Mouse (Mus musculus) kidney, embryonic 15.5 days (tissue): Measurements from ENCODE around the gene Cenpm. TPM values are rescaled to one million over a fixed set of nuclear protein-coding genes. Genes with fewer than 3 reads are reported as not detected.
A peak's percentile ranks its signal among the peaks of the same experiment; 100 is the strongest.

Experiments
- ATAC-seq: fragments of 200-750 bp; cut with Nextera tagmentation; replicated peaks from 2 replicates; pipeline ENCODE4 v1.8.0; 2017; ENCODE audit warnings: moderate TSS enrichment; ENCODE audit not compliant: low FRiP score
- H3K27ac ChIP-seq: fragments of 300-500 bp; sonication (generic); 2 replicates; pipeline ENCODE4 v1.5.1; 2015; ENCODE audit warnings: mild to moderate bottlenecking, inconsistent platforms
- H3K27me3 ChIP-seq: fragments of 300-500 bp; sonication (generic); 2 replicates; pipeline ENCODE4 v1.6.1; 2015; ENCODE audit warnings: inconsistent platforms
- H3K36me3 ChIP-seq: fragments of 300-500 bp; sonication (generic); 2 replicates; pipeline ENCODE4 v1.6.1; 2015; ENCODE audit warnings: inconsistent platforms
- H3K4me1 ChIP-seq: fragments of 300-500 bp; sonication (generic); 2 replicates; pipeline ENCODE4 v1.6.1; 2015; ENCODE audit warnings: inconsistent platforms
- H3K4me2 ChIP-seq: fragments of 300-500 bp; sonication (generic); 2 replicates; pipeline ENCODE4 v1.6.1; 2015; ENCODE audit warnings: moderate library complexity, mild to moderate bottlenecking, inconsistent platforms
- H3K4me3 ChIP-seq: fragments of 300-500 bp; sonication (generic); replicated peaks from 2 replicates; pipeline ENCODE4 v1.5.1; 2015; ENCODE audit warnings: mild to moderate bottlenecking, inconsistent platforms
- H3K9ac ChIP-seq: fragments of 300-500 bp; sonication (generic); 2 replicates; pipeline ENCODE4 v1.6.1; 2015; ENCODE audit warnings: mild to moderate bottlenecking, inconsistent platforms
- H3K9me3 ChIP-seq: fragments of 300-500 bp; sonication (generic); replicated peaks from 2 replicates; pipeline ENCODE4 v1.6.1; 2016; ENCODE audit warnings: inconsistent platforms
- WGBS: fragments of 180-500 bp; shearing (Covaris S2); methylation state at CpG from one replicate; pipeline ENCODE4 v1.1.7; 2015; ENCODE audit warnings: mixed read lengths; 5-methylcytosine and 5-hydroxymethylcytosine counted together
- polyA plus RNA-seq: library from polyadenylated mRNA; unstranded; fragments of >200 nt; fragmentation: Nextera tagmentation; extraction: Ambion mirVana; gene quantifications from 2 replicates; pipeline ENCODE4 v1.2.1, GENCODE M21; 2015

The Cenpm gene
- polyA plus RNA-seq, result 78.8 and 84.2 TPM in 2 replicates

- peaks cover 5% of the 10 kb centered on the region; the same call in 1 of the 2 replicates for H3K36me3 ChIP-seq
Measured at GRCm38 (mm10) chr15:82244115-82244804, at the start of gene Cenpm. Cenpm (minus strand) TSS chr15:82244748.

GRCm38 (mm10) chr15:82294059-82294458, 49.5 kb upstream of the Cenpm start:
- no peak for ATAC-seq
- Histone ChIP-seq H3K4me2 (no peak overlapping the region), H3K27ac (0 out of 2 replicates have a peak overlapping the region, but pooled peaks have one; percentile 37), H3K9me3 (no peaks in the 10 kb centered on the region), H3K9ac (no peak overlapping the region), H3K4me1 (peaks cover 19% of the 10 kb centered on the region), H3K27me3 (0 out of 2 replicates have a peak, but pooled peaks cover 5% of the 10 kb centered on the region), H3K4me3 (no peak overlapping the region), H3K36me3 (0 out of 2 replicates have a peak, but pooled peaks cover 6% of the 10 kb centered on the region)
- WGBS, result 54% methylated on average over 8 of the region's 8 CpGs

More at GRCm38 (mm10) chr15:82244115-82244804, at the start of gene Cenpm:
- peak within 1 kb of the TSS; percentile 94 for H3K27ac ChIP-seq
- under 1% methylated on average over 65 of the region's 65 CpGs for WGBS
- peak within 1 kb of the TSS; percentile 91 for H3K4me2 ChIP-seq
- H3K4me3 ChIP-seq, result peak within 1 kb of the TSS; percentile 93
- no peaks in the 10 kb centered on the region for H3K9me3 ChIP-seq
- H3K4me1 ChIP-seq, result peaks cover 23% of the 10 kb centered on the region
- peak; percentile 97 for ATAC-seq
- peak within 1 kb of the TSS; percentile 67 for H3K9ac ChIP-seq
- no peaks in the 10 kb centered on the region for H3K27me3 ChIP-seq

GRCm38 (mm10) chr15:82293271-82293711, 48.7 kb upstream of the Cenpm start:
- H3K36me3 ChIP-seq, result 0 out of 2 replicates have a peak, but pooled peaks cover 10% of the 10 kb centered on the region
- H3K4me3 ChIP-seq, result peak overlapping the region; percentile 21
- peak overlapping the region; percentile 37; the same call in 1 of the 2 replicates for H3K27ac ChIP-seq
- H3K4me1 ChIP-seq, result peaks cover 15% of the 10 kb centered on the region
- H3K27me3 ChIP-seq, result no peaks in the 10 kb centered on the region
- H3K9ac ChIP-seq, result 0 out of 2 replicates have a peak overlapping the region, but pooled peaks have one; percentile 0
- WGBS, result 4% methylated on average over 7 of the region's 7 CpGs
- ATAC-seq, result peak; percentile 85
- H3K4me2 ChIP-seq, result peak overlapping the region; percentile 55
- H3K9me3 ChIP-seq, result no peaks in the 10 kb centered on the region

- Histone ChIP-seq H3K36me3 (0 out of 2 replicates have a peak, but pooled peaks cover 10% of the 10 kb centered on the region), H3K4me3 (peak overlapping the region; percentile 21), H3K4me1 (peaks cover 15% of the 10 kb centered on the region), H3K27ac (no peak overlapping the region), H3K9me3 (no peaks in the 10 kb centered on the region), H3K4me2 (peak overlapping the region; percentile 55), H3K9ac (0 out of 2 replicates have a peak overlapping the region, but pooled peaks have one; percentile 0), H3K27me3 (no peaks in the 10 kb centered on the region)
- peak; percentile 15; the same call in 1 of the 2 replicates for ATAC-seq
- WGBS, result 18% methylated on average over 5 of the region's 5 CpGs
Measured at GRCm38 (mm10) chr15:82292851-82293250, 48.3 kb upstream of the Cenpm start.

GRCm38 (mm10) chr15:82290252-82290651, 45.7 kb upstream of the Cenpm start:
- 74% methylated on average over 7 of the region's 7 CpGs for WGBS

DNA sequence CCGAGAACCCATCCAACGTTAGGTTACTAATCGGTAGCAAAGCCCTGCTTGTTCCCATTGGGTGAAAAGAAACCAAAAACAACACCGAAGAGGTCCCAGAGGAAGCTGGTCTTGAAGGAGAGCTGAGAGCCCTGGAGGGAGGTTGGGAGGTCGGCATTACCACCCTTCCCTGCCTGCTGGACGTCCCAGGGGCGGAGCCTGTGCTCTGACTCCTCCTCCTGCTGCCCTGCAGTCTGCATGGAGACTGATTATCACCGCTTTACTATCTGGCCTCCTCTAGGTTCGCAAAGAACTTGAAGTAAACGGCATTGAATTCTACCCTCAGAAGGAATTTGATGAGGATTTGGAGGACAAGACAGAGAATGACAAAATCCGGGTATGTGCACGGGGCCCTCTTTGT, 41.6 kb upstream of the Cenpm start:
- Histone ChIP-seq H3K36me3 (peaks cover 22% of the 10 kb centered on the region; the same call in 1 of the 2 replicates), H3K27me3 (no peaks in the 10 kb centered on the region), H3K4me1 (no peaks in the 10 kb centered on the region), H3K4me2 (no peak overlapping the region), H3K4me3 (no peak overlapping the region), H3K27ac (no peak overlapping the region), H3K9me3 (no peaks in the 10 kb centered on the region), H3K9ac (no peak overlapping the region)
- no peak for ATAC-seq
- 66% methylated on average over 12 of the region's 12 CpGs for WGBS

More at GRCm38 (mm10) chr15:82290252-82290651, 45.7 kb upstream of the Cenpm start:
- Histone ChIP-seq H3K27ac (no peak overlapping the region), H3K4me3 (no peak overlapping the region), H3K4me2 (no peak overlapping the region), H3K27me3 (no peaks in the 10 kb centered on the region), H3K9ac (no peak overlapping the region), H3K9me3 (no peaks in the 10 kb centered on the region), H3K4me1 (peaks cover 15% of the 10 kb centered on the region), H3K36me3 (0 out of 2 replicates have a peak, but pooled peaks cover 10% of the 10 kb centered on the region)
- no peak for ATAC-seq

GRCm38 (mm10) chr15:82280638-82281037, 36.1 kb upstream of the Cenpm start:
- H3K4me2 ChIP-seq, result no peak overlapping the region
- WGBS, result 83% methylated on average over 4 of the region's 4 CpGs

DNA sequence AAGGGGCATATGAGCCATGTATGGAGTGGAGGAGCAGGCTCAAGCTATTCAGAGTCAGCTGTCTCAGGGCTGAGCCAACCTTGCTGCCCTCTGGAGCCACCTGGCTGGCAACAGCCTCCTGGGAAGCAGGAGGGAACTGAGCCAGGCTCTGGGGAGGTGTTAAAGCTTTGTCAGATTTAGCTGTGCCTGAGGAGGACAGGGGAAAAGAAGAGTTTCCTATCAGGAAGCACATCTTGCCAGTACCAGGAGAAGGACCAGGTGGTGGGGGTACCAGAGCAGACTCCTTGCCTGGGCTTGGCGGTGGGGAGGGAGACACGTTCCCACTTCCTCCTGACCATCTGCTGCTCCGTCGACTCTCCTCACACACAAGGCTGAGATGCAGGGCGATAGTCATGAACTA, 33.0 kb upstream of the Cenpm start:
- no peaks in the 10 kb centered on the region for H3K9me3 ChIP-seq
- no peak overlapping the region for H3K4me3 ChIP-seq
- WGBS, result 72% methylated on average over 5 of the region's 5 CpGs
- H3K4me2 ChIP-seq, result no peak overlapping the region
- no peak overlapping the region for H3K9ac ChIP-seq
- peaks cover 38% of the 10 kb centered on the region for H3K27me3 ChIP-seq
- no peak for ATAC-seq
- no peak overlapping the region for H3K27ac ChIP-seq
- H3K4me1 ChIP-seq, result peaks cover 15% of the 10 kb centered on the region
- H3K36me3 ChIP-seq, result 0 out of 2 replicates have a peak, but pooled peaks cover 3% of the 10 kb centered on the region

More at GRCm38 (mm10) chr15:82280638-82281037, 36.1 kb upstream of the Cenpm start:
- H3K27me3 ChIP-seq, result peaks cover 9% of the 10 kb centered on the region; the same call in 1 of the 2 replicates
- H3K36me3 ChIP-seq, result peaks cover 13% of the 10 kb centered on the region; the same call in 1 of the 2 replicates
- H3K9ac ChIP-seq, result no peak overlapping the region
- H3K4me1 ChIP-seq, result peaks cover 6% of the 10 kb centered on the region
- no peak overlapping the region for H3K4me3 ChIP-seq
- no peaks in the 10 kb centered on the region for H3K9me3 ChIP-seq
- H3K27ac ChIP-seq, result no peak overlapping the region
- ATAC-seq, result no peak

GRCm38 (mm10) chr15:82274927-82275901, 30.7 kb upstream of the Cenpm start:
- peak; percentile 52 for ATAC-seq
- Histone ChIP-seq H3K27me3 (peaks cover 51% of the 10 kb centered on the region), H3K9me3 (no peaks in the 10 kb centered on the region), H3K9ac (peak overlapping the region; percentile 48), H3K4me3 (peak overlapping the region; percentile 57), H3K36me3 (no peaks in the 10 kb centered on the region), H3K27ac (no peak overlapping the region), H3K4me1 (peaks cover 17% of the 10 kb centered on the region), H3K4me2 (peak overlapping the region; percentile 94)
- under 1% methylated on average over 86 of the region's 86 CpGs for WGBS

DNA sequence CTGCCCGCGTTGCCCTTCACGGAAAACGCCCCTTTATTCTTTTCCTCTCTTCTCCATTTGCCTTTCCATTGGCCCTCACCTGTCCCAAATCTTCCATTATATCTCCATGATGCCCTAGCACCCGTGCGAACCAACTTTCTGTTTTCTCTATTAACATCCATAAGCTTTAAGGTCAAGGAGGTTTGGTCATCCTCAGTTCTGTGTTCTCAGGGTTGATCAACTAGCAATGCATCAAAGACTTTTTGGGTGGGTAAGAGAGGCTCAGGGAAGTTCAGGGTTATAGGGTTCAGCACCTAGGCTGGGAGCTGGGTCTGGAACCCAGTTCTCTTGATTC, 30.0 kb upstream of the Cenpm start, which contains the start of gene Sept3:
Gene Sept3, plus strand, starts transcription at position 301 of the 334 bp plus-strand sequence.
- Histone ChIP-seq H3K4me2 (peak within 1 kb of the TSS; percentile 94), H3K27ac (no peak within 1 kb of the TSS), H3K36me3 (no peaks in the 10 kb centered on the region), H3K9ac (peak within 1 kb of the TSS; percentile 48), H3K4me3 (peak within 1 kb of the TSS; percentile 57), H3K27me3 (peaks cover 51% of the 10 kb centered on the region), H3K4me1 (peaks cover 17% of the 10 kb centered on the region), H3K9me3 (no peaks in the 10 kb centered on the region)
- no peak for ATAC-seq
- WGBS, result 34% methylated on average over 6 of the region's 6 CpGs

- H3K9me3 ChIP-seq, result no peaks in the 10 kb centered on the region
- H3K4me3 ChIP-seq, result no peak overlapping the region
- H3K27me3 ChIP-seq, result peaks cover 51% of the 10 kb centered on the region
- no peak overlapping the region for H3K9ac ChIP-seq
- no peaks in the 10 kb centered on the region for H3K36me3 ChIP-seq
- no peak overlapping the region for H3K27ac ChIP-seq
- ATAC-seq, result no peak
- H3K4me1 ChIP-seq, result peaks cover 17% of the 10 kb centered on the region
- 92% methylated on average over 6 of the region's 6 CpGs for WGBS
- H3K4me2 ChIP-seq, result no peak overlapping the region
Measured at GRCm38 (mm10) chr15:82272295-82272694, 27.7 kb upstream of the Cenpm start.
